ENCODE assay signal across 24 mouse cellular contexts in genomic region chr9:114576001-114576400, GRCm38 (mm10). TPM values are rescaled to one million over a fixed set of nuclear protein-coding genes. Genes with fewer than 3 reads are reported as not detected.
"Had no signal": no experiment of that assay in that cellular context is flagged by ENCODE, and none has a peak within 500 bp of the region (broad histone marks: within the 10 kb centered on the region; RNA-seq: fewer than 3 reads in every experiment).

No protein-coding gene starts in this region.

- H3K4me1 ChIP-seq: kidney, embryonic 15.5 days; midbrain, embryonic 10.5 days; midbrain, embryonic 13.5 days; neural tube, embryonic 13.5 days; stomach, embryonic 15.5 days had no signal

- H3K4me3 ChIP-seq: kidney, embryonic 15.5 days; limb, embryonic 10.5 days; limb, embryonic 13.5 days; liver, embryonic 13.5 days; megakaryocyte, embryonic 14.5 days; midbrain, embryonic 10.5 days; midbrain, embryonic 13.5 days; myocyte; neural tube, embryonic 13.5 days; stomach, embryonic 15.5 days had no signal

- H3K36me3 ChIP-seq: kidney, embryonic 15.5 days; limb, embryonic 10.5 days; limb, embryonic 13.5 days; liver, embryonic 13.5 days; midbrain, embryonic 10.5 days; midbrain, embryonic 13.5 days; neural tube, embryonic 13.5 days; stomach, embryonic 15.5 days had no signal

- H3K27me3 ChIP-seq: kidney, embryonic 15.5 days; limb, embryonic 13.5 days; liver, embryonic 13.5 days; midbrain, embryonic 13.5 days; neural tube, embryonic 13.5 days; stomach, embryonic 15.5 days had no signal

- H3K27ac ChIP-seq: kidney, embryonic 15.5 days; limb, embryonic 10.5 days; limb, embryonic 13.5 days; liver, embryonic 13.5 days; macrophage; midbrain, embryonic 10.5 days; midbrain, embryonic 13.5 days; neural tube, embryonic 13.5 days; stomach, embryonic 15.5 days had no signal

- H3K4me2 ChIP-seq: kidney, embryonic 15.5 days; limb, embryonic 13.5 days; liver, embryonic 13.5 days; lung, embryonic 14.5 days; midbrain, embryonic 13.5 days; neural tube, embryonic 13.5 days; stomach, embryonic 15.5 days had no signal

- ATAC-seq: lung, postnatal 0 days; midbrain, embryonic 13.5 days; midbrain, embryonic 16.5 days had no signal

- H3K9me3 ChIP-seq: kidney, embryonic 15.5 days; limb, embryonic 10.5 days; limb, embryonic 13.5 days; liver, embryonic 13.5 days; megakaryocyte, embryonic 14.5 days; midbrain, embryonic 10.5 days; midbrain, embryonic 13.5 days; neural tube, embryonic 13.5 days; stomach, embryonic 15.5 days had no signal

- H3K9ac ChIP-seq: kidney, embryonic 15.5 days; limb, embryonic 13.5 days; liver, embryonic 13.5 days; lung, embryonic 14.5 days; midbrain, embryonic 13.5 days; neural tube, embryonic 13.5 days; stomach, embryonic 15.5 days had no signal

- DNase-seq: kidney, adult 2 months; kidney, postnatal 10 days; kidney, postnatal 36 days; liver; liver, embryonic 13.5 days; lung, embryonic 14.5 days; retina, postnatal 1 day; right cerebral cortex, postnatal 25 days; spleen, adult 18-20 months; thymus, postnatal 25 days had no signal

RNA-seq across cellular contexts. Expression of gene Trim71, which starts 11.8 kb away (rescaled TPM):
- total RNA-seq: monocyte, adult 5-6 weeks; neutrophil, adult 5-6 weeks had no signal
- polyA plus RNA-seq: macrophage had no signal
